Mouse (Mus musculus) midbrain, embryonic 10.5 days (tissue): Measurements from ENCODE around the gene Gltp. TPM values are rescaled to one million over a fixed set of nuclear protein-coding genes. Genes with fewer than 3 reads are reported as not detected.

Experiments used
- DNase-seq: peaks from one replicate; pipeline ENCODE4 v3.0.0-alpha.2; 2017; ENCODE audit warnings: low spot score
- H3K27ac ChIP-seq: fragments of 300-500 bp; sonication (generic); replicated peaks from 2 replicates; pipeline ENCODE4 v1.5.1; 2016; ENCODE audit warnings: mild to moderate bottlenecking
- H3K27me3 ChIP-seq: fragments of 300-500 bp; sonication (generic); 2 replicates; pipeline ENCODE4 v1.6.1; 2016; ENCODE audit warnings: low read depth, mild to moderate bottlenecking; ENCODE audit not compliant: poor library complexity, severe bottlenecking
- H3K36me3 ChIP-seq: fragments of 300-500 bp; sonication (generic); 2 replicates; pipeline ENCODE4 v1.6.1; 2016; ENCODE audit warnings: mild to moderate bottlenecking, moderate library complexity
- H3K4me1 ChIP-seq: fragments of 300-500 bp; sonication (generic); 2 replicates; pipeline ENCODE4 v1.6.1; 2016
- H3K4me3 ChIP-seq: fragments of 300-500 bp; sonication (generic); 2 replicates; pipeline ENCODE4 v1.5.1; 2016; ENCODE audit warnings: mild to moderate bottlenecking, moderate library complexity
- H3K9me3 ChIP-seq: fragments of 300-500 bp; sonication (generic); replicated peaks from 2 replicates; pipeline ENCODE4 v1.6.1; 2016; ENCODE audit warnings: mild to moderate bottlenecking
- WGBS: fragments of 180-500 bp; shearing (Covaris S2); methylation state at CpG from one replicate; pipeline ENCODE4 v1.1.7; 2016; 5-methylcytosine and 5-hydroxymethylcytosine counted together
- polyA plus RNA-seq: library from polyadenylated mRNA; unstranded; fragments of >200 nt; fragmentation: Nextera tagmentation; extraction: Ambion mirVana; gene quantifications from 2 replicates; pipeline ENCODE4 v1.2.1, GENCODE M21; 2016

Gene Gltp
- 81.8 and 83.0 TPM in 2 replicates for polyA plus RNA-seq

DNA sequence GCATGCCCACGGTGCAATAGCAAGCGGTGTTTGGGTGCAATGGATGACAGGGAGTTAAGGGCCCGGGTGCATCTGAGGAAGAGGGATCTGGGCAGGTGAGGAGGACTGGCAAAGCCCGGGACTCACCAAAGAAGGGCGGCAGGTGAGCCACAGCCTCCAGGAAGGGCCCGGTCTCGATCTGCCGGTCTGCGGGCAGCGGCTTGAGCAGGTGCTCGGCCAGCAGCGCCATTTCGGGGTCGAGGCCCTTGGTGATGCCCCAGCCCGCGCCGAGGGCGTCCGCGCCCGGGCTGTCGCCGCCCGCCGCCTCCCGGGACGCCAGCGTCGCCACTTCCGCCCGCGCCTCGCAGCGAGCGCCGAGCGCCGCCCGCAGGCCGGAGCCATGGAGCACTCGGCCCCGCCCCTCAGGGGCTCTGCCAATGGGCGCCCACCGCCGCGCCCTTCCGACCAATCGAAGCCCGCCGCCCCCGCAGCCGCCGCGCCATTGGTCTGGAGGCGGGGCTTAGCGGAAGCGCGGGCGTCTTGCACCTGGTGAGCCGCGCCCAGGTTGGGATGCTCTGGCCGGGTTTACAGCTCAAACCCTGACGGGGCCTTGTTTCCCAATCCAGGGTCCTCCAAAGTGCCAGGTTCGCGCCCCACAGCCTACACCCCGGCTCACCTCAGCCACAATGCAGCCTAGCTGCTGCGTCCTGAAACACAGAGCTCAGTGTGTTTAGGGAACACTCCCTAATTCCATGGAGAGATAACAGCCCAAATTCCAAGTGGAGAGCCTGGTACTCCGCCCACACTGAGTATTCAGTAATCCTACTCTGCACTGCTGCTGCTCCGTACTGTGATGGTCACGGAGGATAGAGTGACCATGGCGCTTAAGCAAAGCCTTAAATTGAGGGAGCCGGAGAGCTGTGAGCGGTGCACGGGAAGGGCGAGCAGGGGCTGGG is at the start of gene Gltp:
TSS of gene Gltp (minus strand) at position 352 of the 935 bp plus-strand sequence.
- WGBS, result 4% methylated on average over 75 of the region's 75 CpGs
- Histone ChIP-seq H3K4me1 (peaks cover 38% of the 10 kb centered on the region), H3K27ac (peak within 1 kb of the TSS; percentile 87), H3K27me3 (peaks cover 7% of the 10 kb centered on the region; the same call in 1 of the 2 replicates), H3K4me3 (peak within 1 kb of the TSS; percentile 88), H3K36me3 (no peaks in the 10 kb centered on the region), H3K9me3 (no peaks in the 10 kb centered on the region)
- peak; percentile 90 for DNase-seq

DNA sequence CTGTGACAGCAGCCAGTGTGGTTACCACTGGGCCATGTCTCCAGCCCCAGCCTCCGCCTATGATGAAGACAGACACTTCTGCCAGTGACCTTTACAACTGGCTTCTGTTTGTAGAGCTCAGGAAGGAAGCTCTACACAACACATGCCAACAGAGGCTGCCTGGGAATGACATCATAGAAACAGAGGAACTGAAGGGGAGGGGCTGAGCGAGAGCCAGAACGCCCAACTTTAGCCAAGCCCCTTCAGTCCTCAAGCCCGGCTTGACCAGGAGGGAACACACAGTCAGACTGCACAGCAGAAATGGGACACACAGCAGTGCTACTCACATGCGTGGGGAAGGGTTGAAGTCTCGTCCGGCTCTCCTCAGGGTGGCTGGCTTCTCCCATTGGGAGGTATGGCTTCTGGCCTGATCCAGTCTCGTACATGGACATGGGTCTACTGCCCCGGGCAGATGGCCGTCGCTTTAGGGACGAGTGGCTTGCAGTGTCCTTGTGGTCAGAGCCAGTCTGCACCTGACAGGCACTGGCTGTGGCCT is 48.0 kb upstream of the Gltp start:
- H3K9me3 ChIP-seq, result no peaks in the 10 kb centered on the region
- no peaks in the 10 kb centered on the region for H3K27me3 ChIP-seq
- no peaks in the 10 kb centered on the region for H3K4me1 ChIP-seq
- no peak overlapping the region for H3K27ac ChIP-seq
- peaks cover 91% of the 10 kb centered on the region for H3K36me3 ChIP-seq
- no peak overlapping the region for H3K4me3 ChIP-seq
- no peak for DNase-seq
- WGBS, result 89% methylated on average over 12 of the region's 12 CpGs

DNA sequence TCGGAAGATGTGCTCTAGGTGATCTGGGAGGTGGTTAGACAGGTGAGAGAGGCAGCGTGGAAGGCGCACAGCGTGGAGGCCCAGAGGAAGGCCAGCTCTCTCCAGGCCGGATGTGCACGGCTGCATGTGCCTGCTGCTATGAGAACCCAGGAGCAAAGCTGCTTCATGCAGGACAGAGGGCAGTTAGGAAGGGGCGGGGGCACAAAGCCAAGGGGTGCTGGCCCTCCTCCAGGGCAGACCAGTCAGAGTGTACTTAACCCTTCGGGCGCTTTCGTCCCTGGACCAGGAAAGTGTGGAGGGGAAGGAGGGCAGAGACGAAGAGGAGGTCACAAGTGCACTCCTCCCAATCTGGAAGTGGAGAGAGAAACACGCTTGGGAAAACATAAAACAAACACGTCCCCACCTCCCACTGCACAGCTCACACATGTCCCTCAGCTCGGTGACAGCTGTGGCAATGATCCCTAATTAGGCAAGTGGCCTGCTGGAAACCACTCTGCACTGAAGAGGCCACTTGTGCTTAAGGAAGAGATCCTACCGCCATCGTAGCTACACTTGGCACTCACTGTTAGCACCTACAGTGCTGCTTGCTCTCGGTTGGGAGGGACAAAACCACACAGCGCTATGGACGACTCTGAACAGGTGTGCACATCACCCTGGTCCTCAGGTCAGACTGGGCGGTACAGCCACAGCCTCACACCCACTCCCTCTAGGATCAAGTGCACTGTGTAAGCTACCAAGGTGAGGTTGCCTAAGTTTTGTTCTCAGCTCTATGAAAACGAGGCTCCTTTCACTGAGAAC is 46.5 kb upstream of the Gltp start:
- H3K36me3 ChIP-seq, result peaks cover 89% of the 10 kb centered on the region
- DNase-seq, result no peak
- no peak overlapping the region for H3K4me3 ChIP-seq
- no peaks in the 10 kb centered on the region for H3K4me1 ChIP-seq
- no peak overlapping the region for H3K27ac ChIP-seq
- H3K27me3 ChIP-seq, result no peaks in the 10 kb centered on the region
- 90% methylated on average over 21 of the region's 21 CpGs for WGBS
- H3K9me3 ChIP-seq, result no peaks in the 10 kb centered on the region

DNA sequence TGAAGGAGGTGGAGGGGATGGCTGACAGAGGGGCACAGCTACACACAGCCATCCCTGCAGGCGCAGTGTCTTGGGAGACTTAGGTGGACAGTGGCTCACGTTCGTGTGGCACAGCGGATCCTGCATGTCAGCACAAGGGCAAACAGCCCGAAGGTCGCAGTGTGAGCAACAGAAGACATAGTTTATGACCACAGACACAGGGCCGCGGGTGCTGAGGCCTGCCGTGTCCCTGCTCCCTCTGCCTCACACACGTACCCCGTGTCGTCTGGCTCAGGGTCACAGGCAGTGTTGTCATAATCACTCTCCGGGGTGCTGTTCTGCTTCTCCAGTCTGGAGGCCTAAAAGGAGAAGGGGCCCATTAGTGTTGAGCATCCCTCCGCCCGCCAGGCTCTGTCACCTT is 42.8 kb upstream of the Gltp start:
- Histone ChIP-seq H3K27ac (no peak overlapping the region), H3K4me3 (no peak overlapping the region), H3K27me3 (no peaks in the 10 kb centered on the region), H3K36me3 (peaks cover 91% of the 10 kb centered on the region), H3K9me3 (no peaks in the 10 kb centered on the region), H3K4me1 (no peaks in the 10 kb centered on the region)
- DNase-seq, result no peak
- 94% methylated on average over 15 of the region's 15 CpGs for WGBS

DNA sequence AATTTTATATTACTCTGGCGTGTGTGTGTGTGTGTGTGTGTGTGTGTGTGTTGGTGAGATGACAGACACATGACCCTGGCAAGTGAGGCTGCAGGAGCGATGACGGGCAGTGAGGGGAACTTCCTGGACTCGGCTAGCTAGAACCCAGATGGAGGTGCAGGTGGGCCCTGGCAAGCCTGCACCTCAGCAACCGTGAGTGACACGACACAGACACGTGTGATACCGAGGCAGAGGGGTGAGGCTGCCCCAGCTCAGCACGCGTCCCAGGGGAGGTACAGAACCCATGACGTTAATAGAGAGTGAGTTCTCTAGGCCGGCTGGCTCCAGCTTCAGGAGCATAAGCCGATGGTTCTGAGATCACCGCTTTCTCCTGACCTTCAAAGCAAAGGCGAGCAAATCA is 41.2 kb upstream of the Gltp start:
- no peaks in the 10 kb centered on the region for H3K9me3 ChIP-seq
- H3K27ac ChIP-seq, result no peak overlapping the region
- DNase-seq, result no peak
- peaks cover 89% of the 10 kb centered on the region for H3K36me3 ChIP-seq
- H3K4me1 ChIP-seq, result no peaks in the 10 kb centered on the region
- no peak overlapping the region for H3K4me3 ChIP-seq
- H3K27me3 ChIP-seq, result no peaks in the 10 kb centered on the region
- WGBS, result 93% methylated on average over 15 of the region's 15 CpGs

DNA sequence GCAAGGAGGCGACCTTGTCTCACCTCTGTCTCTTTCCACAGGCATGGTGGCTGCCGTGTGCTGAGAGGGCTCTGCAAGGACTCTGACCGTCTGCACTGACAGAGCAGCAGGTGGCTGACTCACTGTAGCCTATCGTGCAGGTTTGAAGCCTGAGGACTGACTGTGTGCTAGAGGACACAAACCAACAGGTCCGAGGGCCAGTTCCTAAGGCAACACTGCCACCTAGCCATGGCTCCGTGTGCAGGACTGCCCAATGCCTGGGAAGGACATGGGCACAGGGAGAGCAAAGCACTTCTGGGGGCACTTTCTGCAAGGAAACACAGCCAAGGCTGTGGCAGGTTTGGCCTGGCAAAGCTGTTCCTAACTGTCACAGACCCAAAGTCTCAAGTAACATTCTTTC is 40.7 kb upstream of the Gltp start:
- no peak overlapping the region for H3K27ac ChIP-seq
- DNase-seq, result no peak
- H3K4me3 ChIP-seq, result no peak overlapping the region
- H3K9me3 ChIP-seq, result no peaks in the 10 kb centered on the region
- H3K27me3 ChIP-seq, result no peaks in the 10 kb centered on the region
- no peaks in the 10 kb centered on the region for H3K4me1 ChIP-seq
- peaks cover 84% of the 10 kb centered on the region for H3K36me3 ChIP-seq
- 70% methylated on average over 6 of the region's 6 CpGs for WGBS

DNA sequence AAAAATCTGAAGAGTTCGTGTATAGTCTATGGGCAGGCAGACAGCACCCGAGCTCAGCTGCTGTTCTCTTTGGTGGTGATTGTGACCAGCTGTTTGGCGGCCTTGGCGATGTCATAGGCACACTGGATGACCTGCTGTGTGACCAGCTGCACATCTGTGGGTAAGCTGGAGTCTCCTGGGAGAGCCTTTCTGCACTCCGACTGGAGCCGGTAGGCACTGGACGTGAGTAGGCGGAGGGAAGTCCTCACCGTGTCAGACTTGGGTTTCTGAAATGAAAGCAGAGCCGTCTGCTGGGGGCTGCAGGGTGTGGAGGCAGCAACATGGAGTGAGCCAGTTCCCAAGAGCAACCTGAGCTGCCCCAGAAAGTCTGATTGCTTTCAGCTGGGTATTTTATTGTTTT is 39.3 kb upstream of the Gltp start:
- Histone ChIP-seq H3K27ac (no peak overlapping the region), H3K36me3 (peaks cover 83% of the 10 kb centered on the region), H3K9me3 (no peaks in the 10 kb centered on the region), H3K4me3 (no peak overlapping the region), H3K27me3 (no peaks in the 10 kb centered on the region), H3K4me1 (no peaks in the 10 kb centered on the region)
- WGBS, result 76% methylated on average over 10 of the region's 10 CpGs
- DNase-seq, result peak; percentile 20

DNA sequence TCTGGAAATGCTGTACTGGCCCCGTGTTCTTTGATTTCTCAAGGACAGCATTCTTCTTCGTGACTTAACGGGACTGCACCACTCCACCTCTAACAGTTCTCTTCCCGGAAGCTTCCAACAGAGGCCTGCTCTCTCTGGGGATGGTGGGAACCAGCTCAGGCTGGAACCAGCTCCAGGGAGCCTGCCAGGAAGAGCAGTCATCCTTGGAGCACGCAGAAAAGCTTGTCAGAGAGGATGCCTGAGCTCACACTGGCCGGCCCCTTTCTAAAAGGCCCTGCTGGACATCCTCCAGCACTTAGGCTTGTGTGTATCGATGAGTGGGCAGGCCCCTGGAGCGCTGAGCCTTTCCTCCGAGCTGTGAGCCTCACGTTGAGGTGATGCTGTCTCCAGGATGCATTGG is 37.4 kb upstream of the Gltp start:
- Histone ChIP-seq H3K27me3 (no peaks in the 10 kb centered on the region), H3K27ac (no peak overlapping the region), H3K4me1 (no peaks in the 10 kb centered on the region), H3K36me3 (peaks cover 81% of the 10 kb centered on the region), H3K4me3 (no peak overlapping the region), H3K9me3 (0 out of 2 replicates have a peak, but pooled peaks cover 8% of the 10 kb centered on the region)
- WGBS, result 89% methylated on average over 10 of the region's 10 CpGs
- no peak for DNase-seq

DNA sequence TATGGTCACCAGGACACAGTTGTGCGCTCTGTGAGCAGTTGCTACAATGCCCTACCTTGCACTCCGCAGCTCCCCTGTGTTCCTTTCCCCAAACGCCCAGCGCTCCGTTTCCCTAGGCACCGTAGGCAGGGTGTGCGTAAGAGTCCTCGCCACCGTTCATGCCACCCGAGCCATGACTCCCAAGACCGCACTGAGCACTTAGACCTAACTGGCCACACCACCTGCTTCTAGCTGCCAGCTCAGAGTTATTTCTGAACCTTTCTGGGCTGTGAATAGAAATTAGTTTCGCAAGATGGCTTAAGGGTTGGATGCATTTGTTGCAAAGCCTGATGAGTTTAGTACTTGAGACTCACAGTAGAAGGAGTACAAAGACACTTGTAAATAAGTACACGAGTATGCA is 32.1 kb upstream of the Gltp start:
- Histone ChIP-seq H3K4me1 (no peaks in the 10 kb centered on the region), H3K27ac (no peak overlapping the region), H3K9me3 (0 out of 2 replicates have a peak, but pooled peaks cover 8% of the 10 kb centered on the region), H3K4me3 (no peak overlapping the region), H3K27me3 (no peaks in the 10 kb centered on the region), H3K36me3 (peaks cover 83% of the 10 kb centered on the region)
- no peak for DNase-seq
- WGBS, result 95% methylated on average over 13 of the region's 13 CpGs

DNA sequence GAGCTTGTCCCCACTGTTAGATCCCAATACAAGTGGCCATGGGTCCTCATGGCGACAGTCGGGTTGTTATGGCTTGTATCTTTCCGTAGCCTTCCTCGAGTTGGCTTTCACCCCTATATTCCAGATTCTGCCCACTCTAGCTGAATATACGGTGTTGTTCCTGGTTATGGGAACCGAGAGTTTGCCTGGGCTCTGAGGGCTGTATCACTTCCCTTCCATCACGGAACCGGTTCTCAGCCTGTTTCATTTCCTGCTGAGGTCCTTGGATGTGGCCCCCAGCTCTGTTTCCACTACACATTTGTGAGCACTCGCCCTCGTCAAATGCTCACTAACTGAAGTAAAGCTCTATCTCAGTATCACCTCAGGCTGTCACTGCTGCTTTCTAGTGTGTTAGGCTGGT is 31.2 kb upstream of the Gltp start:
- Histone ChIP-seq H3K4me3 (no peak overlapping the region), H3K36me3 (peaks cover 85% of the 10 kb centered on the region), H3K27ac (no peak overlapping the region), H3K27me3 (no peaks in the 10 kb centered on the region), H3K9me3 (0 out of 2 replicates have a peak, but pooled peaks cover 8% of the 10 kb centered on the region), H3K4me1 (no peaks in the 10 kb centered on the region)
- DNase-seq, result no peak
- WGBS, result 94% methylated on average over 10 of the region's 10 CpGs

DNA sequence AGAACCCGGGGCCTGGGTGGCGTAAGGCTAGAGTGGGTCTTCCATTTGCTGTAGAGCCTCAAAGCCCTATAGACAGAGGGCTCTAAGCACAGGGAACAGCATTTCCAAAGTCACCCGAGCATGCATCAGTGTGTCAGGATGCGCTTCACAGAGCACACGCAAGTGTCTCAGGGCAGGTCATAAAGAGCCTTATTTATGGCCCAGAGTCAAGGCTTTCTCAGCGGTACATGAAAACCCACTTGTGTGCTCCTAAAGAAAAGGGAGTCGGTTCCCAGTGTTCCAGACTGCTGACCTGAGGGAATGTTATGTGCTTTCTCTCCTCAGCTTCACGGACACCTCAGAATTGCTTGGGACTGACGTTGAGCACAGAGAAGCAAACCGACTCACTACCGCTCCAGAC is 30.0 kb upstream of the Gltp start:
- no peak for DNase-seq
- 91% methylated on average over 11 of the region's 11 CpGs for WGBS
- H3K27me3 ChIP-seq, result no peaks in the 10 kb centered on the region

DNA sequence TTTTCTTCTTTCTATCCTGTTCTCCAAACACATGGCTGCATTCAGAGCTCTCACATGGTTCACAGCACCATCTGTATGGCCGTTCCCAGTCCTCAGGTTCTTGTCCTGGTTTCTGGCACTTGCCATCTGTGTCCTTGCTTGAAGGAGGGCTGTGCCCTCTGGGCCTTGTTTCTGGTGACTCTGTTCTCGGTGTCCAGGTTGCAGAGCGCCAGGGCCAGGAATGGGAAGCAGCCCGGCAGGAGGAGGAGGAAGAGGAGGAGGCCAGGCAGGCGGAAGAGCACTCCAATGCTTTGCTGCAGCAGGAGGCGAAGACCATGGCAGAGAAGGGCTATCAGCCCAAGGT is 29.1 kb upstream of the Gltp start:
- no peak overlapping the region for H3K27ac ChIP-seq
- WGBS, result 94% methylated on average over 6 of the region's 6 CpGs
- H3K36me3 ChIP-seq, result peaks cover 96% of the 10 kb centered on the region
- no peak overlapping the region for H3K4me3 ChIP-seq
- DNase-seq, result no peak
- 0 out of 2 replicates have a peak, but pooled peaks cover 8% of the 10 kb centered on the region for H3K9me3 ChIP-seq
- H3K27me3 ChIP-seq, result no peaks in the 10 kb centered on the region
- H3K4me1 ChIP-seq, result no peaks in the 10 kb centered on the region

More for the DNA sequence above, 30.0 kb upstream of the Gltp start:
- Histone ChIP-seq H3K27ac (no peak overlapping the region), H3K4me3 (no peak overlapping the region), H3K9me3 (0 out of 2 replicates have a peak, but pooled peaks cover 8% of the 10 kb centered on the region), H3K4me1 (no peaks in the 10 kb centered on the region), H3K36me3 (peaks cover 92% of the 10 kb centered on the region)
